ENCODE assay signal across 13 mouse cellular contexts in genomic region chr2:101608232-101608894, GRCm38 (mm10). TPM values are rescaled to one million over a fixed set of nuclear protein-coding genes. Genes with fewer than 3 reads are reported as not detected.
A peak's percentile ranks its signal among the peaks of the same experiment; 100 is the strongest.
DNase-seq lines count a peak whose midpoint lies in the region; ATAC-seq lines count a peak whose summit lies in the region.
"Had no signal": no experiment of that assay in that cellular context is flagged by ENCODE, and none has a peak within 500 bp of the region (broad histone marks: within the 10 kb centered on the region; RNA-seq: fewer than 3 reads in every experiment).

No protein-coding gene starts in this region.

- DNase-seq in cerebellum, postnatal 10 days, result peak; percentile 28 to 48
- DNase-seq in cerebellum, adult 11 months, result no peak
- peak; percentile 82 for DNase-seq in midbrain, embryonic 11.5 days (ENCODE audit: low spot score, missing footprints)
- no peak for DNase-seq in midbrain, embryonic 10.5 days (ENCODE audit: low spot score)
- peak; percentile 40 for DNase-seq in mesoderm, embryonic 11.5 days (ENCODE audit: low read depth, low spot score)
- DNase-seq in thymus, postnatal 25 days, result peak; percentile 81
- DNase-seq in layer of hippocampus, adult 9-11 months, result no peak
- DNase-seq: adrenal gland, postnatal 14 days; cerebellum, postnatal 36 days; kidney, adult 2 months had no signal

- H3K36me3 ChIP-seq in midbrain, embryonic 11.5 days (ENCODE audit: control insufficient read depth, insufficient read depth, low read length), result no peaks in the 10 kb centered on the region
- H3K36me3 ChIP-seq in midbrain, embryonic 10.5 days, result 0 out of 2 replicates have a peak, but pooled peaks cover 3% of the 10 kb centered on the region
- H3K36me3 ChIP-seq in intestine, embryonic 16.5 days (ENCODE audit: control insufficient read depth, insufficient read depth, low read length), result no peaks in the 10 kb centered on the region

- ATAC-seq in midbrain, embryonic 11.5 days (ENCODE audit: low FRiP score), result peak; percentile 71
- no peak for ATAC-seq in intestine, embryonic 16.5 days

- 78% methylated on average over 7 of the region's 7 CpGs for WGBS in midbrain, embryonic 11.5 days
- WGBS in midbrain, embryonic 10.5 days, result 86% methylated on average over 7 of the region's 7 CpGs
- WGBS in intestine, embryonic 16.5 days, result 72% methylated on average over 7 of the region's 7 CpGs

- H3K4me1 ChIP-seq in midbrain, embryonic 11.5 days (ENCODE audit: control insufficient read depth, insufficient read depth, low read length), result no peaks in the 10 kb centered on the region
- H3K4me1 ChIP-seq in midbrain, embryonic 10.5 days, result no peaks in the 10 kb centered on the region
- no peaks in the 10 kb centered on the region for H3K4me1 ChIP-seq in intestine, embryonic 16.5 days (ENCODE audit: control insufficient read depth, insufficient read depth, low read length)

- H3K9ac ChIP-seq in midbrain, embryonic 11.5 days (ENCODE audit: low read length), result no peak overlapping the region
- H3K9ac ChIP-seq in intestine, embryonic 16.5 days (ENCODE audit: low read depth, low read length), result no peak overlapping the region

- H3K27ac ChIP-seq in midbrain, embryonic 11.5 days (ENCODE audit: low read depth, low read length), result no peak overlapping the region
- no peak overlapping the region for H3K27ac ChIP-seq in midbrain, embryonic 10.5 days (replicated peaks)
- H3K27ac ChIP-seq in intestine, embryonic 16.5 days (ENCODE audit: low read length), result no peak overlapping the region

- H3K9me3 ChIP-seq in midbrain, embryonic 11.5 days (ENCODE audit: control insufficient read depth, low read length), result no peaks in the 10 kb centered on the region
- no peaks in the 10 kb centered on the region for H3K9me3 ChIP-seq in midbrain, embryonic 10.5 days (replicated peaks)
- no peaks in the 10 kb centered on the region for H3K9me3 ChIP-seq in intestine, embryonic 16.5 days (ENCODE audit: control insufficient read depth, low read length)
- H3K9me3 ChIP-seq: megakaryocyte, embryonic 14.5 days had no signal

- no peak overlapping the region for H3K4me2 ChIP-seq in midbrain, embryonic 11.5 days
- H3K4me2 ChIP-seq in intestine, embryonic 16.5 days (ENCODE audit: low read depth, low read length), result no peak overlapping the region

- H3K4me3 ChIP-seq in midbrain, embryonic 11.5 days (ENCODE audit: low read depth, low read length), result no peak overlapping the region
- no peak overlapping the region for H3K4me3 ChIP-seq in midbrain, embryonic 10.5 days
- H3K4me3 ChIP-seq in intestine, embryonic 16.5 days (ENCODE audit: low read length), result no peak overlapping the region
- H3K4me3 ChIP-seq: megakaryocyte, embryonic 14.5 days had no signal

- H3K27me3 ChIP-seq in midbrain, embryonic 11.5 days (ENCODE audit: control insufficient read depth, insufficient read depth, low read length), result no peaks in the 10 kb centered on the region
- H3K27me3 ChIP-seq in midbrain, embryonic 10.5 days (ENCODE audit: low read depth, poor library complexity, severe bottlenecking), result no peaks in the 10 kb centered on the region
- H3K27me3 ChIP-seq in intestine, embryonic 16.5 days (replicated peaks; ENCODE audit: control insufficient read depth, insufficient read depth, low read length), result no peaks in the 10 kb centered on the region
- H3K27me3 ChIP-seq: megakaryocyte, embryonic 14.5 days had no signal

RNA-seq across cellular contexts. Expression of gene Rag2, which starts 16.2 kb away (rescaled TPM):
- polyA plus RNA-seq in midbrain, embryonic 11.5 days (2014; fragmentation: Nextera tagmentation; extraction: Ambion mirVana), result 0.05 TPM in 1 of 2 replicates, not detected in the other
- polyA plus RNA-seq in midbrain, embryonic 10.5 days (2016; fragmentation: Nextera tagmentation; extraction: Ambion mirVana), result not detected in 2 replicates
- polyA plus RNA-seq in intestine, embryonic 16.5 days (2015; fragmentation: Nextera tagmentation; extraction: Ambion mirVana), result 0.04 and 0.06 TPM in 2 replicates
- polyA plus RNA-seq: frontal cortex, adult 2 months; kidney, adult 2 months had no signal

RNA-seq across cellular contexts. Expression of gene Rag1, which starts 40.9 kb away (rescaled TPM):
- polyA plus RNA-seq in midbrain, embryonic 11.5 days (2014; fragmentation: Nextera tagmentation; extraction: Ambion mirVana), result 0.12 TPM in 2 replicates
- polyA plus RNA-seq in midbrain, embryonic 10.5 days (2016; fragmentation: Nextera tagmentation; extraction: Ambion mirVana), result 0.02 and 0.10 TPM in 2 replicates
- 0.01 and 0.04 TPM in 2 replicates for polyA plus RNA-seq in intestine, embryonic 16.5 days (2015; fragmentation: Nextera tagmentation; extraction: Ambion mirVana)
- polyA plus RNA-seq: kidney, adult 2 months had no signal

RNA-seq across cellular contexts. Expression of gene B230118H07Rik, which starts 41.0 kb away (rescaled TPM):
- 64.4 and 67.8 TPM in 2 replicates for polyA plus RNA-seq in midbrain, embryonic 11.5 days (2014; fragmentation: Nextera tagmentation; extraction: Ambion mirVana)
- polyA plus RNA-seq in midbrain, embryonic 10.5 days (2016; fragmentation: Nextera tagmentation; extraction: Ambion mirVana), result 57.4 and 64.1 TPM in 2 replicates
- polyA plus RNA-seq in intestine, embryonic 16.5 days (2015; fragmentation: Nextera tagmentation; extraction: Ambion mirVana), result 46.4 and 49.2 TPM in 2 replicates

Comparison
In these comparisons a context has a peak if more than half of its experiments do, and no peak if none do; other contexts are left out.
1. DNase-seq: peak in cerebellum, postnatal 10 days (2 of 2), midbrain, embryonic 11.5 days (single experiment), mesoderm, embryonic 11.5 days (single experiment) and thymus, postnatal 25 days (single experiment); none in cerebellum, adult 11 months (single experiment), midbrain, embryonic 10.5 days (single experiment) and layer of hippocampus, adult 9-11 months (single experiment).